8 mouse cellular contexts compared by ENCODE assay signal in genomic region chr9:106394649-106395602, GRCm38 (mm10). TPM values are rescaled to one million over a fixed set of nuclear protein-coding genes. Genes with fewer than 3 reads are reported as not detected.
A peak's percentile ranks its signal among the peaks of the same experiment; 100 is the strongest.
DNase-seq lines count a peak whose midpoint lies in the region.
"Had no signal": no experiment of that assay in that cellular context is flagged by ENCODE, and none has a peak within 500 bp of the region (broad histone marks: within the 10 kb centered on the region; RNA-seq: fewer than 3 reads in every experiment).

No protein-coding gene starts in this region.

- H3K27me3 ChIP-seq in limb, embryonic 10.5 days (ENCODE audit: low read depth, poor library complexity, severe bottlenecking), result no peaks in the 10 kb centered on the region

- WGBS in limb, embryonic 10.5 days, result 61% methylated on average over 11 of the region's 11 CpGs

- no peaks in the 10 kb centered on the region for H3K9me3 ChIP-seq in limb, embryonic 10.5 days (replicated peaks)

- DNase-seq in B cell, adult 2 months, result peak; percentile 48 to 53
- DNase-seq in CD4-positive, CD25-positive, alpha-beta regulatory T cell, adult 2 months (ENCODE audit: low read depth, low spot score), result peak; percentile 57
- peak; percentile 55 for DNase-seq in heart, postnatal 4 days
- no peak for DNase-seq in limb, embryonic 10.5 days (ENCODE audit: low spot score)
- peak; percentile 48 for DNase-seq in retina, embryonic 14.5 days (ENCODE audit: low spot score)
- DNase-seq in left cerebral cortex, adult 9 months (ENCODE audit: low spot score in 2 of 2), result no peak
- no peak for DNase-seq in frontal cortex, postnatal 36 days (ENCODE audit: low spot score in 2 of 2)

- peaks cover 50% of the 10 kb centered on the region for H3K4me1 ChIP-seq in limb, embryonic 10.5 days

- peak overlapping the region; percentile 72 for H3K27ac ChIP-seq in limb, embryonic 10.5 days

- H3K4me3 ChIP-seq in limb, embryonic 10.5 days, result no peak overlapping the region
- H3K4me3 ChIP-seq: myocyte had no signal

- H3K36me3 ChIP-seq in limb, embryonic 10.5 days, result no peaks in the 10 kb centered on the region

RNA-seq across cellular contexts. Expression of gene Dusp7, which starts 26.5 kb away (rescaled TPM):
- total RNA-seq in heart, postnatal 4 days (2021), result 10 to 100 TPM; 26.2 to 33.5 TPM
- 43.1 and 44.9 TPM in 2 replicates for polyA plus RNA-seq in limb, embryonic 10.5 days (2016; fragmentation: Nextera tagmentation; extraction: Ambion mirVana)

RNA-seq across cellular contexts. Expression of gene Rpl29, which starts 34.3 kb away (rescaled TPM):
- total RNA-seq in heart, postnatal 4 days (2021), result 100 to 1,000 TPM; 471 to 490 TPM
- polyA plus RNA-seq in limb, embryonic 10.5 days (2016; fragmentation: Nextera tagmentation; extraction: Ambion mirVana), result 1,033 and 1,267 TPM in 2 replicates

RNA-seq across cellular contexts. Expression of gene Acy1, which starts 43.2 kb away (rescaled TPM):
- 10 to 100 TPM; 20.5 to 20.6 TPM for total RNA-seq in heart, postnatal 4 days (2021)
- 49.4 and 52.8 TPM in 2 replicates for polyA plus RNA-seq in limb, embryonic 10.5 days (2016; fragmentation: Nextera tagmentation; extraction: Ambion mirVana)

RNA-seq across cellular contexts. Expression of gene Abhd14b, which starts 52.3 kb away (rescaled TPM):
- total RNA-seq in heart, postnatal 4 days (2021), result 1 to 10 TPM; 4.5 to 5.0 TPM
- polyA plus RNA-seq in limb, embryonic 10.5 days (2016; fragmentation: Nextera tagmentation; extraction: Ambion mirVana), result 5.9 and 7.6 TPM in 2 replicates

RNA-seq across cellular contexts. Expression of gene Abhd14a, which starts 52.6 kb away (rescaled TPM):
- total RNA-seq in heart, postnatal 4 days (2021), result 10 to 100 TPM; 23.7 to 26.1 TPM
- polyA plus RNA-seq in limb, embryonic 10.5 days (2016; fragmentation: Nextera tagmentation; extraction: Ambion mirVana), result 45.0 and 46.9 TPM in 2 replicates

Comparison
In these comparisons a context has a peak if more than half of its experiments do, and no peak if none do; other contexts are left out.
1. DNase-seq: peak in B cell, adult 2 months (2 of 2), CD4-positive, CD25-positive, alpha-beta regulatory T cell, adult 2 months (single experiment), heart, postnatal 4 days (single experiment) and retina, embryonic 14.5 days (single experiment); none in limb, embryonic 10.5 days (single experiment), left cerebral cortex, adult 9 months (0 of 2) and frontal cortex, postnatal 36 days (0 of 2).